Mouse (Mus musculus) kidney, adult 2 months (tissue): ENCODE data around the gene Actr3.

Experiments used
- CTCF ChIP-seq: fragments of 200-500 bp; conservative IDR thresholded peaks from 2 replicates; pipeline ENCODE4 v1.5.1; 2011; ENCODE audit warnings: low read depth, mild to moderate bottlenecking, control low read depth, low read length, moderate library complexity, mixed read lengths; ENCODE audit not compliant: insufficient read depth, insufficient read length
- POLR2A ChIP-seq: fragments of 200-500 bp; IDR thresholded peaks from one replicate; pipeline ENCODE4 v1.6.1; 2011; ENCODE audit warnings: low read depth, low read length, control low read depth

- TF ChIP-seq CTCF (no peak), POLR2A (no peak)
Observed at GRCm38 (mm10) chr1:125388370-125388769, 47.2 kb downstream of the Actr3 start.
